Mouse (Mus musculus): ENCODE measurements around the gene Syt13. TPM values are rescaled to one million over a fixed set of nuclear protein-coding genes. Genes with fewer than 3 reads are reported as not detected.

Syt13 gene
- total and polyA plus RNA-seq, 3 experiments: not detected

- TF ChIP-seq CHD1 (IDR thresholded peaks at IDR 0.05; ENCODE audit: low read depth, low read length): no peak
- no peak for TF ChIP-seq ETS1 (IDR thresholded peaks at IDR 0.05; ENCODE audit: low read depth, low read length)
- no peak for TF ChIP-seq ELF1 (IDR thresholded peaks at IDR 0.05; ENCODE audit: low read depth, low read length)
- no peak for TF ChIP-seq USF2 (IDR thresholded peaks at IDR 0.05; ENCODE audit: borderline replicate concordance in 1 of 2, insufficient read depth in 1 of 2, low read depth in 1 of 2, low read length in 2 of 2)
- TF ChIP-seq MYB (IDR thresholded peaks at IDR 0.05; ENCODE audit: low read depth, low read length): no peak
- no peak for TF ChIP-seq BHLHE40 (IDR thresholded peaks at IDR 0.05; ENCODE audit: borderline replicate concordance, low read depth, low read length)
- no peak for TF ChIP-seq TBP (IDR thresholded peaks at IDR 0.05; ENCODE audit: low read depth, low read length)
- no peak for TF ChIP-seq ZKSCAN1 (IDR thresholded peaks at IDR 0.05; ENCODE audit: low read depth, low read length)
- no peak for TF ChIP-seq GATA1 (IDR thresholded peaks at IDR 0.05; ENCODE audit: low read depth, low read length)
- TF ChIP-seq ZC3H11A (IDR thresholded peaks at IDR 0.05; ENCODE audit: low read depth, low read length): no peak
- H3K36me3 ChIP-seq (ENCODE audit: control insufficient read depth in 1 of 2, insufficient read depth in 2 of 2, low read length in 2 of 2): peaks cover 0 to 13% of the 10 kb centered on the region in 2 experiments; a peak in 2 of 4 replicates
- H3K27me3 ChIP-seq (ENCODE audit: control insufficient read depth in 1 of 2, insufficient read depth in 2 of 2, low read length in 2 of 2): no peaks in the 10 kb centered on the region
- no peak overlapping the region for H3K4me3 ChIP-seq (ENCODE audit: control insufficient read depth in 1 of 2, insufficient read depth in 1 of 2, low read depth in 2 of 2, low read length in 2 of 2)
- no peak for DNase-seq (ENCODE audit: low read depth, low spot score)
- peaks cover 5 to 12% of the 10 kb centered on the region in 2 experiments for H3K4me1 ChIP-seq (ENCODE audit: control insufficient read depth in 1 of 2, insufficient read depth in 2 of 2, low read length in 2 of 2)
- no peak overlapping the region for H3K9ac ChIP-seq (ENCODE audit: control insufficient read depth, low read depth, low read length, poor library complexity, severe bottlenecking)
- no peak overlapping the region for H3K27ac ChIP-seq (ENCODE audit: control insufficient read depth, low read depth, low read length)
- H3K9me3 ChIP-seq (replicated peaks; ENCODE audit: insufficient read depth, low read length): no peaks in the 10 kb centered on the region
- H3K79me2 ChIP-seq (ENCODE audit: control insufficient read depth, insufficient read depth, low read length, poor library complexity): no peaks in the 10 kb centered on the region
These were observed 52.3 kb downstream of the Syt13 start for GRCm38 (mm10) chr2:92967032-92967838.

- no peak for TF ChIP-seq USF1 (IDR thresholded peaks at IDR 0.05; ENCODE audit: low read depth, low read length)
- TF ChIP-seq MAZ (IDR thresholded peaks at IDR 0.05; ENCODE audit: low read depth, low read length): no peak
- no peak for TF ChIP-seq MAX (IDR thresholded peaks at IDR 0.05; ENCODE audit: low read length)
- TF ChIP-seq BHLHE40 (IDR thresholded peaks at IDR 0.05; ENCODE audit: borderline replicate concordance, low read depth, low read length): no peak
- no peak for TF ChIP-seq POLR2AphosphoS5 (IDR thresholded peaks at IDR 0.05; ENCODE audit: borderline replicate concordance, low read depth, low read length)
- TF ChIP-seq CTCF (IDR thresholded peaks at IDR 0.05 in 2 of 3, conservative IDR thresholded peaks at IDR 0.05 in 1 of 3; ENCODE audit: control insufficient read depth in 1 of 3, insufficient read depth in 1 of 3, low read depth in 2 of 3, low read length in 3 of 3, poor library complexity in 1 of 3, severe bottlenecking in 1 of 3): no peak
- no peak for TF ChIP-seq HCFC1 (IDR thresholded peaks at IDR 0.05; ENCODE audit: low read depth, low read length)
- H3K27ac ChIP-seq (ENCODE audit: control insufficient read depth, low read depth, low read length): no peak overlapping the region
- H3K4me3 ChIP-seq (ENCODE audit: control insufficient read depth in 1 of 2, insufficient read depth in 1 of 2, low read depth in 2 of 2, low read length in 2 of 2): no peak overlapping the region
- H3K9ac ChIP-seq (ENCODE audit: control insufficient read depth, low read depth, low read length, poor library complexity, severe bottlenecking): no peak overlapping the region
- no peaks in the 10 kb centered on the region for H3K79me2 ChIP-seq (ENCODE audit: control insufficient read depth, insufficient read depth, low read length, poor library complexity)
- peaks cover 5 to 12% of the 10 kb centered on the region in 2 experiments for H3K4me1 ChIP-seq (ENCODE audit: control insufficient read depth in 1 of 2, insufficient read depth in 2 of 2, low read length in 2 of 2)
- H3K9me3 ChIP-seq (replicated peaks; ENCODE audit: insufficient read depth, low read length): no peaks in the 10 kb centered on the region
- DNase-seq (ENCODE audit: low read depth, low spot score): no peak
- H3K36me3 ChIP-seq (ENCODE audit: control insufficient read depth in 1 of 2, insufficient read depth in 2 of 2, low read length in 2 of 2): peaks cover 0 to 13% of the 10 kb centered on the region in 2 experiments; a peak in 2 of 4 replicates
- no peaks in the 10 kb centered on the region for H3K27me3 ChIP-seq (ENCODE audit: control insufficient read depth in 1 of 2, insufficient read depth in 2 of 2, low read length in 2 of 2)
These were observed 52.9 kb downstream of the Syt13 start for GRCm38 (mm10) chr2:92967839-92968166.
